Mouse (Mus musculus): ENCODE data around the gene Gm37419.

DNA sequence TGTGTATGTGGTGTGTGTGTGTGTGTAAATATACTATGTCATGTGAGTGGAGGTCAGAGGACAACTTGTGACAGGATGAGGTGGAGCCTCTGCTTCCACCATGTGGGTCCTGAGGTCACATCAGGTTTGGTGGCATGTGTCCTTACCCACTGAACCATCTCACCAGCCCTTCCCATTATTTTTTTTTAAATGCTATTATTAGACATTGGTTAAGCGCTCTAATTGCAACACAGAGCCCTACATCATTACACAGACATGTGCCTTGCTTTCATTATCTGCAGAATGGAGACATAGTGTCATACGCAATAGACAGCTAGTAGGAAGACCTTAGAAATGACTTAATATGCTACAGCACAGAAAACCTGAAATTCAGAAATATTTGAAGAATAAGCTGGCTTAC, 12.1 kb upstream of the Gm37419 start:
- TF ChIP-seq CTCF (IDR thresholded peaks at IDR 0.05; ENCODE audit: borderline replicate concordance, extremely low read depth, insufficient read depth, insufficient read length) (no peak), POLR2A (IDR thresholded peaks at IDR 0.05; ENCODE audit: borderline replicate concordance, extremely low read depth, insufficient read depth, insufficient read length, poor library complexity, severe bottlenecking) (no peak)

Measured in brain, embryonic 14.5 days (tissue).